Comparison of ENCODE assay signal across 8 mouse cellular contexts in genomic region chr19:53394552-53394951, GRCm38 (mm10). TPM values are rescaled to one million over a fixed set of nuclear protein-coding genes. Genes with fewer than 3 reads are reported as not detected.
DNase-seq lines count a peak whose midpoint lies in the region; ATAC-seq and TF ChIP-seq lines count a peak whose summit lies in the region.
"Had no signal": no experiment of that assay in that cellular context is flagged by ENCODE, and none has a peak within 500 bp of the region (broad histone marks: within the 10 kb centered on the region; RNA-seq: fewer than 3 reads in every experiment).

No protein-coding gene starts in this region.

- H3K9me3 ChIP-seq in MEL (replicated peaks; ENCODE audit: insufficient read depth, low read length), result no peaks in the 10 kb centered on the region
- no peaks in the 10 kb centered on the region for H3K9me3 ChIP-seq in heart, embryonic 13.5 days

- peaks cover 0 to 13% of the 10 kb centered on the region in 2 experiments; a peak in 2 of 4 replicates for H3K36me3 ChIP-seq in MEL (ENCODE audit: control insufficient read depth in 1 of 2, insufficient read depth in 2 of 2, low read length in 2 of 2)
- H3K36me3 ChIP-seq in heart, embryonic 13.5 days, result no peaks in the 10 kb centered on the region

- TF ChIP-seq CTCF in MEL (IDR thresholded peaks at IDR 0.05 in 2 of 3, conservative IDR thresholded peaks at IDR 0.05 in 1 of 3; ENCODE audit: control insufficient read depth in 1 of 3, insufficient read depth in 1 of 3, low read depth in 2 of 3, low read length in 3 of 3, poor library complexity in 1 of 3, severe bottlenecking in 1 of 3), result peak in 2 of 3 experiments; percentile 63 to 87; a peak in 4 of 6 replicates

- H3K4me2 ChIP-seq in heart, embryonic 13.5 days, result peak overlapping the region; percentile 44; the same call in 1 of the 2 replicates

- H3K4me1 ChIP-seq in MEL (ENCODE audit: control insufficient read depth in 1 of 2, insufficient read depth in 2 of 2, low read length in 2 of 2), result peaks cover 2 to 19% of the 10 kb centered on the region in 2 experiments; a peak in 3 of 4 replicates
- peaks cover 11% of the 10 kb centered on the region for H3K4me1 ChIP-seq in heart, embryonic 13.5 days

- no peak overlapping the region for H3K27ac ChIP-seq in MEL (ENCODE audit: control insufficient read depth, low read depth, low read length)
- no peak overlapping the region for H3K27ac ChIP-seq in heart, embryonic 13.5 days (replicated peaks)

- TF ChIP-seq POLR2A in MEL (IDR thresholded peaks at IDR 0.05; ENCODE audit: control insufficient read depth in 1 of 2, insufficient read depth in 1 of 2, low read depth in 1 of 2, low read length in 2 of 2, poor library complexity in 1 of 2), result no peak

- no peak; the same call in none of the 2 replicates for TF ChIP-seq RAD21 in MEL (IDR thresholded peaks at IDR 0.05; ENCODE audit: low read depth, low read length)

- intact Hi-C loops in left cerebral cortex, postnatal 36 days (cut with DNase I), result loop anchor here (1.0 kb wide), 1 partner anchor 185 kb away; no protein-coding TSS in a partner anchor

- TF ChIP-seq EP300 in MEL (IDR thresholded peaks at IDR 0.05; ENCODE audit: low read depth in 1 of 2, low read length in 2 of 2), result no peak

- peaks cover 17% of the 10 kb centered on the region for H3K79me2 ChIP-seq in MEL (ENCODE audit: control insufficient read depth, insufficient read depth, low read length, poor library complexity)

- DNase-seq in left cerebral cortex, adult 11 months (ENCODE audit: low spot score), result peak; percentile 39
- DNase-seq in left cerebral cortex, postnatal 36 days (ENCODE audit: low spot score in 2 of 2), result no peak
- DNase-seq in MEL (ENCODE audit: low read depth, low spot score), result peak; percentile 86
- DNase-seq in c-Kit-positive CD71-negative TER-119-negative erythroid progenitor cells, embryonic 14.5 days (ENCODE audit: low read depth), result peak; percentile 62

- H3K9ac ChIP-seq in MEL (ENCODE audit: control insufficient read depth, low read depth, low read length, poor library complexity, severe bottlenecking), result 0 out of 2 replicates have a peak overlapping the region, but pooled peaks have one; percentile 19
- H3K9ac ChIP-seq in heart, embryonic 13.5 days, result peak overlapping the region; percentile 50

- no peak overlapping the region for H3K4me3 ChIP-seq in MEL (ENCODE audit: control insufficient read depth in 1 of 2, insufficient read depth in 1 of 2, low read depth in 2 of 2, low read length in 2 of 2)
- H3K4me3 ChIP-seq in heart, embryonic 13.5 days, result no peak overlapping the region

- H3K27me3 ChIP-seq in MEL (ENCODE audit: control insufficient read depth in 1 of 2, insufficient read depth in 2 of 2, low read length in 2 of 2), result no peaks in the 10 kb centered on the region
- no peaks in the 10 kb centered on the region for H3K27me3 ChIP-seq in heart, embryonic 13.5 days (replicated peaks)

- 12% methylated on average over 7 of the region's 7 CpGs for WGBS in heart, embryonic 13.5 days

- ATAC-seq in heart, embryonic 13.5 days (ENCODE audit: extremely low read depth, insufficient number of reproducible peaks, low FRiP score, low TSS enrichment), result no peak
- ATAC-seq in megakaryocyte, adult 5-6 weeks (ENCODE audit: poor library complexity, severe bottlenecking), result 0 out of 2 replicates have a peak, but pooled peaks have one; percentile 7
- no peak for ATAC-seq in monocyte, adult 5-6 weeks (replicated peaks; ENCODE audit: insufficient number of reproducible peaks, low FRiP score, low TSS enrichment, poor library complexity, severe bottlenecking)

TF ChIP-seq in MEL, 35 proteins besides CTCF, POLR2A, EP300 and RAD21:
- TF ChIP-seq ZMIZ1 (IDR thresholded peaks at IDR 0.05; ENCODE audit: low read depth, low read length), result no peak
- TF ChIP-seq MAFK (IDR thresholded peaks at IDR 0.05; ENCODE audit: borderline replicate concordance, low read depth, low read length), result no peak
- peak; percentile 100 for TF ChIP-seq ZNF384 (IDR thresholded peaks at IDR 0.05; ENCODE audit: low read depth, low read length)
- peak; percentile 88; the same call in 1 of the 2 replicates for TF ChIP-seq ZKSCAN1 (IDR thresholded peaks at IDR 0.05; ENCODE audit: low read depth, low read length)
- no peak for TF ChIP-seq USF2 (IDR thresholded peaks at IDR 0.05; ENCODE audit: borderline replicate concordance in 1 of 2, insufficient read depth in 1 of 2, low read depth in 1 of 2, low read length in 2 of 2)
- 0 out of 2 replicates have a peak, but pooled peaks have one; percentile 58 for TF ChIP-seq MYC (IDR thresholded peaks at IDR 0.05; ENCODE audit: low read depth, low read length)
- TF ChIP-seq POLR2AphosphoS5 (IDR thresholded peaks at IDR 0.05; ENCODE audit: borderline replicate concordance, low read depth, low read length), result no peak
- TF ChIP-seq SIN3A (IDR thresholded peaks at IDR 0.05; ENCODE audit: low read length), result peak; percentile 81
- TF ChIP-seq SMC3 (IDR thresholded peaks at IDR 0.05; ENCODE audit: low read depth, low read length), result peak; percentile 91
- TF ChIP-seq MAZ (IDR thresholded peaks at IDR 0.05; ENCODE audit: low read depth, low read length), result 0 out of 2 replicates have a peak, but pooled peaks have one; percentile 9
- TF ChIP-seq ETS1 (IDR thresholded peaks at IDR 0.05; ENCODE audit: low read depth, low read length), result peak; percentile 34; the same call in 1 of the 2 replicates
- TF ChIP-seq RCOR1 (IDR thresholded peaks at IDR 0.05; ENCODE audit: low read depth, low read length), result peak; percentile 39; the same call in 1 of the 2 replicates
- no peak for TF ChIP-seq MEF2A (IDR thresholded peaks at IDR 0.05; ENCODE audit: extremely low read depth, insufficient replicate concordance, low read depth, low read length, poor library complexity, severe bottlenecking)
- no peak for TF ChIP-seq MYB (IDR thresholded peaks at IDR 0.05; ENCODE audit: low read depth, low read length)
- TF ChIP-seq HCFC1 (IDR thresholded peaks at IDR 0.05; ENCODE audit: low read depth, low read length), result peak; percentile 65
- peak; percentile 95 for TF ChIP-seq ZC3H11A (IDR thresholded peaks at IDR 0.05; ENCODE audit: low read depth, low read length)
- no peak for TF ChIP-seq NELFE (IDR thresholded peaks at IDR 0.05; ENCODE audit: low read depth, low read length)
- TF ChIP-seq TAL1 (IDR thresholded peaks at IDR 0.05; ENCODE audit: low read length), result no peak
- no peak for TF ChIP-seq MXI1 (IDR thresholded peaks at IDR 0.05; ENCODE audit: low read depth, low read length)
- no peak for TF ChIP-seq UBTF (IDR thresholded peaks at IDR 0.05; ENCODE audit: borderline replicate concordance, insufficient read depth, low read depth, low read length)
- peak; percentile 95 for TF ChIP-seq TBP (IDR thresholded peaks at IDR 0.05; ENCODE audit: low read depth, low read length)

RNA-seq across cellular contexts. Expression of gene Smndc1, which starts 4.2 kb away (rescaled TPM):
- 10 to 100 TPM; 33.2 to 40.5 TPM for total RNA-seq in left cerebral cortex, postnatal 36 days (2021)
- total RNA-seq in MEL (2012; rRNA removed), result 27.5 and 29.3 TPM in 2 replicates
- polyA plus RNA-seq in MEL (2012; ENCODE audit: insufficient read depth in 1 of 2, insufficient read length in 2 of 2, low read depth in 1 of 2, low replicate concordance in 2 of 2, missing spikeins in 1 of 2), result 100 to 1,000 TPM; 114 to 166 TPM
- 27.8 and 28.8 TPM in 2 replicates for polyA plus RNA-seq in heart, embryonic 13.5 days (2015; fragmentation: Nextera tagmentation; extraction: Ambion mirVana)
- 49.3 and 68.2 TPM in 2 replicates for total RNA-seq in megakaryocyte, adult 5-6 weeks (2015)
- 22.2 and 26.3 TPM in 2 replicates for total RNA-seq in megakaryocyte, adult 5-6 weeks (2017)
- total RNA-seq in monocyte, adult 5-6 weeks (2017), result 62.7 to 74.2 TPM (median 74.1 TPM) in 3 replicates

RNA-seq across cellular contexts. Expression of gene Gm10197, which starts 23.0 kb away (rescaled TPM):
- not detected for total RNA-seq in left cerebral cortex, postnatal 36 days (2021)
- total RNA-seq in MEL (2012; rRNA removed), result 4.8 and 5.4 TPM in 2 replicates
- polyA plus RNA-seq in MEL (2012; ENCODE audit: insufficient read depth in 1 of 2, insufficient read length in 2 of 2, low read depth in 1 of 2, low replicate concordance in 2 of 2, missing spikeins in 1 of 2), result 10 to 100 TPM in 1 of 2 experiments, not detected in 1; 53.0 TPM
- not detected in 2 replicates for polyA plus RNA-seq in heart, embryonic 13.5 days (2015; fragmentation: Nextera tagmentation; extraction: Ambion mirVana)
- not detected in 2 replicates for total RNA-seq in megakaryocyte, adult 5-6 weeks (2015)
- not detected in 2 replicates for total RNA-seq in megakaryocyte, adult 5-6 weeks (2017)
- total RNA-seq in monocyte, adult 5-6 weeks (2017), result not detected in 3 replicates
- polyA plus RNA-seq: gonadal fat pad, adult 2 months had no signal

Comparison
In these comparisons a context has a peak if more than half of its experiments do, and no peak if none do; other contexts are left out.
1. DNase-seq: peak in left cerebral cortex, adult 11 months (single experiment), MEL (single experiment) and c-Kit-positive CD71-negative TER-119-negative erythroid progenitor cells, embryonic 14.5 days (single experiment); none in left cerebral cortex, postnatal 36 days (0 of 2).